Mouse (Mus musculus) lung, adult 2 months (tissue): ENCODE results near the gene Tmem247. TPM values are rescaled to one million over a fixed set of nuclear protein-coding genes. Genes with fewer than 3 reads are reported as not detected.

Source experiments
- DNase-seq: peaks from one replicate; pipeline ENCODE4 v3.0.0; 2022
- H3K4me1 ChIP-seq: fragments of 200-500 bp; 2 replicates; pipeline ENCODE4 v1.6.1; 2011; ENCODE audit warnings: low read length; ENCODE audit not compliant: control insufficient read depth, insufficient read depth
- H3K4me3 ChIP-seq: fragments of 200-500 bp; replicated peaks from 2 replicates; pipeline ENCODE3; 2011; ENCODE audit warnings: low read depth, mild to moderate bottlenecking, control low read depth, low read length; ENCODE audit errors: extremely low read depth
- CTCF ChIP-seq: fragments of 200-500 bp; IDR thresholded peaks from 2 replicates; pipeline ENCODE4 v1.5.1; 2011; ENCODE audit warnings: mild to moderate bottlenecking, low read length, control low read depth; ENCODE audit not compliant: insufficient read depth
- POLR2A ChIP-seq: fragments of 200-500 bp; IDR thresholded peaks from 2 replicates; pipeline ENCODE4 v1.6.1; 2011; ENCODE audit warnings: low read depth, mild to moderate bottlenecking, control low read depth, low read length, borderline replicate concordance; ENCODE audit errors: extremely low read depth
- WGBS: fragments of 180-500 bp; shearing (Covaris S2); methylation state at CpG from one replicate; pipeline ENCODE4 v1.1.7; 2018; 5-methylcytosine and 5-hydroxymethylcytosine counted together
- polyA plus RNA-seq: library from polyadenylated mRNA; depleted of rRNA; stranded (reverse); fragments of >200 nt; gene quantifications from 2 replicates; pipeline ENCODE4 v1.2.3, GENCODE M21; 2012

Tmem247 gene
- polyA plus RNA-seq, 1 experiment: not detected

GRCm38 (mm10) chr17:86900564-86900963 lies 16.6 kb upstream of the Tmem247 start:
- 75% methylated on average over 5 of the region's 5 CpGs for WGBS

DNA sequence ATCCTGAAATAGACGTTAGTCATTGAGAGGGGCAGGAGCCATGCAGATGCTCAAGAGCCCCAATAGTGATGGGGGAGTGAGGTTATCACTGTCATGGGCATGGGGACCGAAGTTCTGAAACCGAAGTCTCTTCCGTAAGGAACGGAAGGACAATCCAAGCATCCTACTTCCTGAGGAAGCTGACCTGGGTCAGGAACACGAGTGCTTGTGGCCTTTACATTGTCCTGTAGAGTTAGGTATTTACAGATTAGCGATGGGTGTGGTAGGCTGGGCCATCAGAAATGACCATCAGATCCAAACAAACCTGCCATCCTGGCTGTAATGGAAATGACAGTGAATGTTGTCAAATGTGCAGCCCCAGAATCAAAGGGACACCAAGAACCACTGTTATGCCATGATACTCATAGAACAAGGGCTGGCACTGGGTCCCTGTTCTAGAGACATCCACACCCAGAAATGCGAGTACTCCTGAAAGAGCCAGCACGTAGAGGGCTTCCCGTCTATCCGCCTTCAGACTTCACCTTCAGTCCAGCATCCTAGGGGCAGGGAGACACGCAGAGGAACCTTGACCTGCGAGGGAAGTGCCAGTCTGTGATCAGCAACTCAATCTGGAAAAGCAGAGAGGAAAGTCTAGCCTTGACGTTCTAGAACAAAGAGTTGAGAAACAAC lies 14.6 kb upstream of the Tmem247 start:
- DNase-seq: no peak
- Histone ChIP-seq H3K4me1 (peaks cover 22% of the 10 kb centered on the region), H3K4me3 (no peak overlapping the region)
- no peak for TF ChIP-seq CTCF
- no peak for TF ChIP-seq POLR2A
- 70% methylated on average over 14 of the region's 14 CpGs for WGBS

More at GRCm38 (mm10) chr17:86900564-86900963, 16.6 kb upstream of the Tmem247 start:
- H3K4me1 ChIP-seq: peaks cover 18% of the 10 kb centered on the region
- no peak overlapping the region for H3K4me3 ChIP-seq
- no peak for DNase-seq
- TF ChIP-seq POLR2A: no peak
- no peak for TF ChIP-seq CTCF

- 17% methylated on average over 7 of the region's 7 CpGs for WGBS
- Histone ChIP-seq H3K4me1 (peaks cover 22% of the 10 kb centered on the region), H3K4me3 (no peak overlapping the region)
- no peak for TF ChIP-seq POLR2A
- TF ChIP-seq CTCF: no peak
- DNase-seq: no peak
These were observed 13.6 kb upstream of the Tmem247 start for GRCm38 (mm10) chr17:86903596-86903995.

DNA sequence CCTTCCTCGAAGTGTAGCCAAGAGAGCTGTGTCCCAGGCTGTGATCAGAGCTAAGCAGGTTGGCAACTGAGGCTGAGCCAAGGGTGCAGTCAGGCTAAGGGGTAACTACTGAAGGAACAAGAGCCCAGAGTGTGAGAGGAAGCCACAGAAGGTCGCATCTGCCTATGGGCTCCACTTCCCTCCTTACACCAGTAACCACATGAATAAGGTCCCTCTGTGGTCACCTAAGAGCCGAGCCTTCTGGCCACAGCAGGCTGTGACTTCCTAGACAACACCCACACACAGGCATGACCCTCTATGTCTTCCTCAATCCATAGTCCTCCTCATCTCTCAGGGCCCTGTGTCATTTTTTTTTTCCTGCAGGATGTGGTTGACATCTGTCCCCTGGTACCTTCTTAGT lies 12.9 kb upstream of the Tmem247 start:
- Histone ChIP-seq H3K4me1 (peaks cover 22% of the 10 kb centered on the region), H3K4me3 (no peak overlapping the region)
- WGBS: 55% methylated on average over 3 of the region's 3 CpGs
- no peak for TF ChIP-seq CTCF
- no peak for TF ChIP-seq POLR2A
- DNase-seq: no peak

DNA sequence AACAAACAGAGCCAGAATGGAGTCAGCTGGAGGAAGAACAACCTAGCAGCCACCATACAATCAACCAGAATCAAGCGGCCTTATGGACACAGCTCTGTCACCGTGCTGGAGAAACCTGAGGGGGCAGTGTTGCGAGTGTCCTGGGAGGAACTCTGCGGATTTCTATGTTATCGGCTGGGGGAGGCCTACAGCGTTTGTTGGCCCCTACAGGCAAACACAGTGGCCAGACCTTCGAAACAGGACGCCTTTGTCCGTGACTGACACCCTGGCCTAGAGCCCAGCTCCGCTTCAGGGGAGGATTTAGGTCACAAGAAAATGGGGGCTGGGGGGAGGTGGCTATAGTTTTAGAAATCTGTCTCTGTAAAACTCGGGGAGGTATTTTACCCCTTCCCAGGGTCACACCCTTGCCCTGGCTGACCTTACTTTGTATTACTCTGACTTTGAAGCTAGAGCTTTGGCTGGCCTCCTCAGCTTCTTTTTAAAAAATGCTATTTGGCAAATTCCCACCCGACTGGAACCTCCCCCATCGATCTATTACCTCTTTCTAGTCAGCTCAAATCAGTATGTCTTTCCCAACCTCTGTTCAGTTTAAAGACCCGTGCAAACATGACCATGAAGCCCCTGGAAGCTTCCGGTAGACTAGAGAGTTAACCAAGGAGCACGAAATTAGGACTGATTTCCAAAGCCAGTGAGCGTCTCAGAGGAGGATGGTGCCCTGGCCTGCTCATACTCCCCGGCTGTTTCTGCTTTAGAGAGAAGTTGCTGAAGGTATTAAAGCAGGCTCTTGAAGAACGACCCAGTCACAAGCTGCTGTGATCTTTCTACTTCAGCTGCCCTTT lies 11.6 kb upstream of the Tmem247 start:
- Histone ChIP-seq H3K4me1 (peaks cover 22% of the 10 kb centered on the region), H3K4me3 (no peak overlapping the region)
- TF ChIP-seq CTCF (peak; percentile 51), POLR2A (no peak)
- WGBS: 21% methylated on average over 19 of the region's 19 CpGs
- peak; percentile 32 for DNase-seq

GRCm38 (mm10) chr17:86906136-86906461 lies 11.0 kb upstream of the Tmem247 start:
- Histone ChIP-seq H3K4me1 (peaks cover 22% of the 10 kb centered on the region), H3K4me3 (no peak overlapping the region)
- no peak for TF ChIP-seq POLR2A
- TF ChIP-seq CTCF: peak; percentile 81
- 2% methylated on average over 9 of the region's 9 CpGs for WGBS
- peak; percentile 78 for DNase-seq

DNA sequence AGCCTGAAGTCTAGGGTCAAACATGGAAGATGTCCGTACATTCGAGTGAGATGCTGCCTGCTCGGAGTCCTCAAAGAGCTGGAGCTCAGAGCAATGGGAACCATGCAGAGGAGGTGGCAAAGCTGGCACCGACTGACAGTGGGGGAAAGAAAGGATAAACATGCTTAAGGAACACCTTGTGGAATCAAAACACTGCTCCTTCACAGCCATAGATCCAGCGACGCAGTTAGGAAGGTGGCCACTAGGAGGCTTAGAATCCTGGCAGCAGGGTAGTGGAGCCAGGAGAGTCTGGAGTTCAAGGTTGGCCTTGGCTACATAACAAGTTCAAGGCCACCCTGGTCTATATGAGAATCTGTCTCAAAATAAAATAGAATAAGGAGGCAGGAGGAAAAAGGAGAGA lies 10.5 kb upstream of the Tmem247 start:
- no peak for DNase-seq
- no peak overlapping the region for H3K4me3 ChIP-seq
- H3K4me1 ChIP-seq: peaks cover 22% of the 10 kb centered on the region
- 20% methylated on average over 6 of the region's 6 CpGs for WGBS
- TF ChIP-seq CTCF: no peak
- no peak for TF ChIP-seq POLR2A

DNA sequence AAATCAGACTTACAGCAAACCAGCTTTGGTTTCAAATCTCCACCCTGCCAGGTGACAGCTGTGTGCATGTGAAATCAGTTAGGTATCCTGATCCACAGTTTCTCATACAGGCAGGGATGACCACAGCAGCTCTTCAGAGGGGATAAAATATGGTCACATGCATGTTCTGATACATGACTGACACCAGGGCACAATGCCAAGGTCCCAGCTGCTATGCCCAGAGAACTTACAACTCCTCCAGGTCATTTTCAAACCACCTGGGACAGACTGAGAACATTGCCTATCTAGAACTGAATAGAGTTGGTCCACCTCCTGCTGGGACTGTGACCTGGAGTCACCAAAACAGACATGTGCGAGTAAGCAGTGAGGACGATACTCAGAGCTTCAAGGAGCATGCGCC lies 10.1 kb upstream of the Tmem247 start:
- peaks cover 22% of the 10 kb centered on the region for H3K4me1 ChIP-seq
- 97% methylated on average over 3 of the region's 3 CpGs for WGBS
- no peak for TF ChIP-seq CTCF
- TF ChIP-seq POLR2A: no peak

DNA sequence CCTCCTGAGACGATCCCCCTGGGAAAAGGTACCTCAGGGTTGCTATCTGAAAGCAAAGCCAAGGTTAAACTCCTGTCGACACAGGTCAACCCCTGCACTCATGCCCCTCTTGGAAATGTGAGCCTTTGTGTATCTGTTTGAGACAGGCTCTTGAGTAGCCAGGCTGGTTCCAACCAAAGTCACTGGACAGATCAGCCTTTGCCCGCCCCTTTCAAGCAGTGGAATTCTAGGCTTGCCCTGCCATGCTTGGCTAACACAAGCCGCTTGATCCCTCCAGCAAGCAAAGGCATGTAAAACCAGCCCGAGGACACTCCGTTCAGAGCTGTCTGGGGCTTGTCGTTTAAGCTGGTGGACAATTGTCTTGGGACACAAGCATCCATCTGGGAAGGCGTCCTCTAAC lies 8.8 kb upstream of the Tmem247 start:
- WGBS: 60% methylated on average over 8 of the region's 8 CpGs
- Histone ChIP-seq H3K4me3 (no peak overlapping the region), H3K4me1 (peaks cover 19% of the 10 kb centered on the region)
- DNase-seq: no peak
- TF ChIP-seq CTCF: no peak
- no peak for TF ChIP-seq POLR2A

More for the DNA sequence above, 10.1 kb upstream of the Tmem247 start:
- no peak overlapping the region for H3K4me3 ChIP-seq
- DNase-seq: no peak
